Mouse (Mus musculus): ENCODE measurements around the gene Ttc27.

DNA sequence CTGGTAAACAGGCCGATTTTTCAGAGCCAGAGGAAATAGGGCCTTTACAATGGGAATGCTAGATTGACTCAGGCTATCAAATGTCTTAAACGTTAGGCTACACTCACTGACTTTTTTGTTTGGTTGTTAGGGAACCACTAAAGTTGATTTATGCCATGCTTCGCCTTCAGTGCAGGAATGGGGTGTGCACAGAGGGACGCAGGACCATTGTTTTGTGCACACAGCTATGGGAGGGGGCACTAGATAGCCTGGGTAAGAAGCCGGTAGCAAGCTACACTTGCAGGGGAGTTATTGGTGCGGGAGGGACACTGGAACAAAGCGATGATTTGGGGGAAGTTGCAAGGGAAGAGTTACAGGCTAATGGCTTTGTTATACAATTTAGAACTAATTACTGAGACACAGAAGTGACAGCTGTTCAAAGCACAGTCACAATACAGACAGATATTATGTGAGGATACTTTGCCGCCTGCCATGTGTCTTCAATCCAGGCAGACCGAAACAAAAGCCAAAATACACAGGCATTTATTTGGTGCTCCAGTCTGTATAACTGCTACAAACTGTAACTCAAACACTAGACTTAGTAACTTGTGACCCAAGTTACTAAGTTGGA is 86.9 kb downstream of the Ttc27 start:
- TF ChIP-seq GATA1 (IDR thresholded peaks at IDR 0.05; ENCODE audit: low read length) (no peak), TAL1 (IDR thresholded peaks at IDR 0.05; ENCODE audit: low read length) (no peak)
